Mouse (Mus musculus) common myeloid progenitor, adult 5-6 weeks (primary cell): ENCODE results near the gene Slc38a10. TPM values are rescaled to one million over a fixed set of nuclear protein-coding genes. Genes with fewer than 3 reads are reported as not detected.

ENCODE experiments used
- ATAC-seq: replicated peaks from 2 replicates; pipeline ENCODE4 v1.8.0; 2016; ENCODE audit warnings: low read depth, mild to moderate bottlenecking, moderate TSS enrichment, inconsistent platforms; ENCODE audit not compliant: poor library complexity, severe bottlenecking
- total RNA-seq: library from RNA; stranded (forward); fragments of 200-1000, 187-1606 nt; gene quantifications from 2 replicates; pipeline ENCODE4 v1.2.3, GENCODE M21; 2017

The Slc38a10 gene
- total RNA-seq = 49.5 and 55.3 TPM in 2 replicates

DNA sequence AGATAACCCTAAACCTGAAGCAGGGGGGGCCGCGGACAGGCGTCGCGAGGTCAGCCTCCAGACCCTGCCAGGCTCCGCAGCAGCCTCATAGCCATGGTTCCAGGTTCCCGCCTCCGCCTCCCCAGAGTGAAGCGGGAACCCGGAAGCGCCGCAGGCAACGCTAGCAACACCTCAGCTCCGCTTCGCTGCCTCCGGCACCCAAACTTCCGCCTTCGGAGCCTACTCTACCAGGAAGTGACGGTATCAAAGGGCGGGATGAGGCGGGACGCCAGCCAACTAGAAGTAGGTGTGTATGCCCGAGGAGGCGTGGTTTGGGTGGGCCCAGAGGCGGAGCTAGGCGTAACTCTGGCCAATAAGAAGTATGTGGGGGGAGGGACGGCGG lies at the start of gene Slc38a10:
Gene Slc38a10 (minus strand): TSS at position 234 of the 382 bp plus-strand sequence.
- ATAC-seq = peak; percentile 93

DNA sequence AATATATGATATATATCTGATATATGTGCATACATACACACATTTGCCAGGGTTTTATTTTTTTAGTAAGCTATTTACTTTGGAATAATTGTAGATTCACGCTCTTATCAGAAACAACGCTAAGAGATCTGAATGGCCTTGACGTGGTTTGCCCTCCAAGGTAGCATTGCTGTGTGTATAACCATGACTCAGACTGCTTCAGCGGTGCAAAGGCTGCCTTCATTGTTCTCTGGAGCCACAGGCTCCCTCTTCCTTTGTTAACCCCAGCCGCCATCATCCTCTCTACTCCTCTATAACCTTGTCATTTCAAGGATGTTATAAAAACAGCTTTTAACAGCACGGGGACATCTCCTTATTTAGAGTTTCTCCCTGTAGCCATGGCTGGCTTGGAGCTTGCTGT lies 49.5 kb upstream of the Slc38a10 start:
- ATAC-seq = no peak

DNA sequence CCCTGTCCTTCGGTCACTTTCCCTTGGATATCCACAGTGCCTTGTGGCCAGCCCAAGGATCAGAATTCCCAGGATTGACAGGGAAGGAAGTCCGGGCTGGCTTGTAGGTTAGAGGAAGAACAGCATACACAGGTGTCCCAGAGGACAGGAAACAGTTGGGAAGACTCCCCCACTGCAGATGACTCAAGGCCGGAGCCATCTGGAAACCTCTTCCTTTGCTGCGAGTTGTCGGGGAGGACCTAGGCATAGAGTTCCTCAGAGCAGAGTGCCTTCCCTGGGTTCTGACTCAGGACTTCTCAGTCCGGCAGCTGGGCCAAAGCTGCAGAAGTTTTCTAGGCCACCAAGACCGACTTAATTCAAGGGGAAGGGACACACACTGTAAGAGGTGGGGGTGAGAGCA lies 48.6 kb upstream of the Slc38a10 start:
- no peak for ATAC-seq

DNA sequence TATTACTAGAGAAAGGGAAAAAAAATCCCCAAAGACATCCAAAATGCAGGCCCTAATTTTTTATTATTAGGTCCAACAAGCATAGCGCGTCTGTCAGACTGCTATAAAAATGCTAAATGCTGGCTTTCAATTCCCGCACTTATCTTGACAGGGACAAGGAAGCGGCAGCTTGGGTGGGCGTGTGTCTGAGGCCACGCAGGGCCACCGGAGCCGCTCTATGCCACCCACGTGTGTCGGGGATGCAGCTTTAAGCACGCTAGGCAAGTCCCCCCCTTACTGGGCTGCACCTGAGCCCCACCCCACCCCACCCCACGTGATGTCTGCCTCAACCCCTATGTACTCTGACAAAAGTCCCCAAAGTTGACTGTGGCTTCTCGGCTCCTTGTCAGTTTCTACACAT lies 47.7 kb upstream of the Slc38a10 start:
- no peak for ATAC-seq

DNA sequence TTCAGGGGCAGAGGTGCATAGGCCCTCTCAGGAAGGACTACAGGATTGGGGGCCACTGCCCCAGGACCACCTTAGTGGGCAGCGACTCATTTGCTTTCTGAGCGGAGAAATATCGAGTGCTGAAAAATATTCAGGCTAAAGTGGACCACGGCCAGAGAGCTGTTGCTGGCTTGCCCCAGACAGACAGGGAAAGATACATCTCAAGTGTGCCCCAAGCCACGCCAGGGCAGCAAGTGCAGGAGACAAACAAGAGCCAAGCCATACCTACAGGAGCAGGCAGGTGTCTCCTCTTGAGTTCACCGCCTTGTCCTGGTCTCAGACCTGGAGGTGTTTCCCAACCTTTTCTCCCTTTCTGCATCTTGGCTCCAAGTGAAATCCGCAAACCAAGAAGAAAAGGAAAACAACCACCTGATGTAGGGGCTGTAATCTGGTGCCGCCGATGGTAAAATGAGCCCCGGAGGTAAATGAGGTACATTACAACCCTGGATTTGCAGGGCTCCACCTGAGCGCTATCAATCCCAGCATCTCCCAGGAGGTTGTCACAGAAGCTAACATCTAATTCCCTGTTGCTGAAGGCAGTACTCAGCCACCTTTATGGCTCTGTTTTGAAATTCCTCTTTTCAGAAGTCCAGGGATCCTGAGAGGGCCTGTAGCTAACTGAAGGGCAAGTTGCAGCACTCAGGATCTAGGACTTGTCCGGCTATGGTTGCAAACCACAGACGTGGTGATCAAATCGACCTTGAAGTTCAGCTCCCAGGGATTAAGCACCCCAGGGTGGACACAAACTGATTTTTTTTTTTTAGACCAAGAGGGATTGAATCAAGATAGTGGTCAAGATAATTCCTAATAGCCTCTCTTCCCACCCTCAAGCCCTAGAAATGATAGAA lies 39.6 kb upstream of the Slc38a10 start:
- ATAC-seq = no peak

DNA sequence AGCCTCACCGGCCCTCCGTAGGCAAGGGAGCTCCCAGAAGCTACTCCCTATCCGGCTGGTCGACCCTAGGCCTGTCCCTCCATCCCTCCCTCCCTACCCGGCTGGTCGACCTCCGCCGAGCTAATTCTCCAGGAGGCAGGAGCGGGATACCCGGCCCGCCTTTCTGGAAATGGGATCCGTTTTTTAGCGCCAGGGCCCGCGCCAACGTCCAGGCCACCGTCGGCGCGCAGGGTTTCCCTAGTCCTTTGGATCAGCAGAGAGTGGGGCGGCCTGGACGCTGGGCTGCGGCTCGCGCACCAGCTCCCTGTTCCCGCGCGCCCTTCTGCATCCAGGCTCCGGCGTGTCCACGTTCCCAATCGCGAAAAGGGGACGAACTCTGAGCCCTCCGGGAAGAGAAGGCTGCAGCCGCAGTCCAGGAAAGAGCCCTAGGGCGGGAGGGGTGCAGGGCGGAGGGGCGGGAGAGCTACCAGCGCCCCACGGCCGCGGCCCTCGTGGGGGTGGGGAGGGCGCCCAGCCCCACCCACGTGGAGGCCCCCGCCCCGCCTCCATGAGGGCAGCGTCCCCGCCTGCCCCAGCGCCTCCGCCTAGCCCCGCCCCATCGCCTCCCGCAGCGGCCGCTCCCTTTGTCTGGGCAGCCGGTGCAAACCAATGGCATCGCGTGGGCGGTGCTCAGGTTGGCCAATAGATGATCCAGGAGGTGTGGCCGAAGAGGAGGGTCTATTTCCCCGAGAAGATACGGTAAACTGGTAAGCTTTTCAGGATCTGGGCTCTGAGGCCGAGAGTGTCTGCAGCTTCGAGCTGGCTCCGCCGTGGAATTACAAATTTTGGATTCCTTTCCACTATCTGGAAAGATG lies 38.5 kb upstream of the Slc38a10 start:
- ATAC-seq = peak; percentile 92

DNA sequence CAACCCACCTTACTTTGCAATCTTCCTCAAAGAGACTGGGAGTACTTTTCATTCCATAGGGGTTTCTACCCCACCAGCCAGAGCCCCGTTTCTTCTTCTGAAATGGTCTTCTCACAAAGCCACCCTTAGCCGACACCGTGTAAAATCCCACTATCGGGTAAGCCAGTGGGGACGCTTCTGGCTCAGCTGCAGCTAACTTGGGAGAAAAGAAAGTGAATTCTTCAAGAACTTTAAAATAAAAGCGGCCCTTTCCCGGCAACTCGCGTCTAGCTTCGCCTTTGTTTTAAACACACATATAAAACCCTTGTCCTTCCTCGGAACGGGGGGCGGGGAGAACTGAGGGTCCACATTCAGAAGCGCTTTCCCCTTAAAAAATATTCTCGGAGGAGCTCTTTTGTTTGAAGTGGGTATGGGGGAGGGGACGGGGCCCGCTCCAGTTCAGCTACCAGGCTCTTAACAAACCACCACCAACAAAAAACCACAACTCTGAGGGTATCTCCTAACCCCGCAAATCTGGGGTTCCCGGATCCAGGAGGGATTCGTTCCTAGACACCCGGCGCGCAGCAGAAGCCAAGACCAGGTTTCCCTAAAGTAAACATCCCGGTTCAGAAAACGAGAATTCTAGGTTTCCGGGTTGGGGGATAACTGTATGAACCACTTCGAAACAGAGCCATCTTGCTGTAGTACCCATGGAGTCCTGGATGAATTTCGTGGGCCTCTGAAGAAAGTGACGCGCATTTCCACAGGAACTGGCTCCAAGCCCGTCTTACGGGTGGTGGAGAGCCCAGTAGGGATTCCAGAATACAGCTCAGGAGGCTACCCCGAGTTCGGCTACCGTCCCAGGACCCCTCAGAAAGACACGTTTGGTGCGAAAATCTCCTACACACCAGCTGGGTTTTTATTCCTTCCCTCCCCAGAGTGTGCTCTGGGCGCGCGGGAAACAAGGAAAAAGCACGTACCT lies 37.6 kb upstream of the Slc38a10 start:
- ATAC-seq = peak; percentile 7; the same call in 1 of the 2 replicates

DNA sequence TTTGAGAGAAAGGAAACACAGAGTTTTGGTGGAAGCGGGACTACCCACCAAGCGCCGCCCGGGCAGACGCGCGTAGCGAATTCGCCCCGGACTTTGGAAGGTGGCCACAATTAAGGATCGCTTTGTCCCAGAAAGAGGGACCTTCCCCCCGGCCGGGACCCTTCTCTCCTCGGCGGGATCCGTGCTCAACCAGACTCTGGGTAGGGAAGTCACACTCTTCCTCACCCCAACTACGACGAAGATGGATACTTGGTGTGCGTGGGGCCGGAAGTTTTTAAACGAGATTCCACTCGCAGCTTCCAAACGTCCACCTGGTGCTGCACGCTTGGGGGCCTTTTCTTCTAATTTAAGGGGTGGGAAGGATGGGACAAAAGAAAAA lies 36.9 kb upstream of the Slc38a10 start:
- ATAC-seq = no peak

DNA sequence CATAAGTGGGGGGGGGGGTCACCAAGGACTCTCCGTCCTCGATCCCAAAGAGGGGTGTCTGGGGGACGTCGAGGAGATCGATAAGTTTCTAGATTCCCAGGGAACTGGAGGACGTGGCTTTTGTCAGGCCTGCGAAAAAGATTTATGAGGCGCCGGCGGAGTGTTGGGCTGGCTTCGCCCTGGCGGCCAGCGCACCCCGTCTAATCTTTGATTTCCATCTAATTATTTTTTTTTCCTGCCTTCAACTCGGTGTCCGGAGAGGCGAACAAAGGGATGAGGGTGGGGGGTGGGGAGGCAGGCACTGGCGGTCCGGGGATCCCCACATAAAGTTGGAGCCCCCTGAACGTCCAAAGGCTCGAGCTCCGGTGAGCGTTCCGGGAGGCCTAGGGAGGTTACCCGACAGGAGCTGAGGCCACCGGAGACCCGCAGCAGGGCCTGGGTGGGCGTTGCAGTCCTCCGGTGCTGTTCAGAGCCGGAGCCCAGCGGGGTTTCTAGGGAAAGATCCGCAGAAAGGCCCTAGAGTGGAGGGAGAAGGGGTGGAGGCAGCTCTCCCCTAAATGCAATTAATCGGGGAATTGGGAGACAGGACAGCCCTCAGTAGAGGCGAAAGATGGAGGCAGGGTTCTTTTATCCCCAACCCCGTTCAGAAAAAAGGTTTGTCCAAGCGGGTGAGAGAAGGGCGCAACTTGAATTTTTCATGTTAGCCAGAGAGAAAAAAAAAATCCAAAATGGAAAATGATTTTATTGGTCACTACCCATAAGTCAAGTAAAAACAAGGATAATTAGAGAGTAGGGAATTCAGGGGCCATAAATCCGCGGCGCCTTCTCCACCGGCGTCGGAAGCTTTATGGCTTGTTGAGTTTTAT lies 36.3 kb upstream of the Slc38a10 start:
- no peak for ATAC-seq

DNA sequence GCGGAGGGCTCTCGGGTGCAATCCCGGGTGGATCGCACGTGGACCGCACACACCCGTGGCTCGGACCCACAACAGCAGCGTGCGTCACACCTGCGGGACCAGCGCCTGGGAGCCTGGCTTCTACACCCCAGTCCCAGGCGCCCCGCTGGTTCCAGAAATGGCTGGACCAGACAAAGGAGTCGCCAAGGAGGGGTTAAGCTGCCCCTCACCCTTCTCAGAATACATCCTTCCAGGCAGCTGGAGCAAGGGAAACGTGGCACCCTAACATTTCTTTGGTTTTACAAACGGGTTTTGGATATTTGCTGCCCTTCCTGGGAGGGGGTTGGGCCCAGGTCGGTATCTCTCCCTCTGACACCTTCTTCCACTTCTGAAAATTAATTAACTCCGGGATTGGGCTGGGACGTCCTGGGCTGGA lies 35.7 kb upstream of the Slc38a10 start:
- no peak for ATAC-seq

DNA sequence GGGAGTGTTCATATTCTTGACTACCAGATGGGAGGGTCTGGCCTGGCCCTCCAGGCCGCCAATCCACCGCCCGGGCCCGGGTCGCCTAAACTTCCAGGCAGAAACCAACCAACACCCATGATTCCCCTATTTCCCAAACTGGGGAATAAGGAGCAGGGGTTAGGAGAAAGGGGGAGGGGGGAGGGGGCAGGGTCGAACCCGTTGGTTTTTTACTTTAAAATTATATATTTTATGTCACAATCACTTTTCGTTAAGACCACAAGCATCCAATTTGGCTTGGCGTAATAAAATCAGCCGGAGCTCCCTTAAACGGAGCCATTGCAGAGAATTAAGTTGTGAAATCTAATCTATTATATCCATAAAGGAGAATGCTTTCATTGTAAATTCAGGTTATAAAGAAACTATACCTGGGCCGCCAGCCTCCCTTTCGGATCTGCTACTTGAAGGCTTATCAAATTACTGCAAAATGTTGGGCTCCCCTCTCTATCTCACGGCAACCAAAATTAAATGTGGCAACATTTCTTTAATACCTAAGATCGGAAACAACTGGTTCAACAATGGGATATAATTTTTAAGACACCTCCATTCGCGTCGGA lies 35.1 kb upstream of the Slc38a10 start:
- no peak for ATAC-seq

DNA sequence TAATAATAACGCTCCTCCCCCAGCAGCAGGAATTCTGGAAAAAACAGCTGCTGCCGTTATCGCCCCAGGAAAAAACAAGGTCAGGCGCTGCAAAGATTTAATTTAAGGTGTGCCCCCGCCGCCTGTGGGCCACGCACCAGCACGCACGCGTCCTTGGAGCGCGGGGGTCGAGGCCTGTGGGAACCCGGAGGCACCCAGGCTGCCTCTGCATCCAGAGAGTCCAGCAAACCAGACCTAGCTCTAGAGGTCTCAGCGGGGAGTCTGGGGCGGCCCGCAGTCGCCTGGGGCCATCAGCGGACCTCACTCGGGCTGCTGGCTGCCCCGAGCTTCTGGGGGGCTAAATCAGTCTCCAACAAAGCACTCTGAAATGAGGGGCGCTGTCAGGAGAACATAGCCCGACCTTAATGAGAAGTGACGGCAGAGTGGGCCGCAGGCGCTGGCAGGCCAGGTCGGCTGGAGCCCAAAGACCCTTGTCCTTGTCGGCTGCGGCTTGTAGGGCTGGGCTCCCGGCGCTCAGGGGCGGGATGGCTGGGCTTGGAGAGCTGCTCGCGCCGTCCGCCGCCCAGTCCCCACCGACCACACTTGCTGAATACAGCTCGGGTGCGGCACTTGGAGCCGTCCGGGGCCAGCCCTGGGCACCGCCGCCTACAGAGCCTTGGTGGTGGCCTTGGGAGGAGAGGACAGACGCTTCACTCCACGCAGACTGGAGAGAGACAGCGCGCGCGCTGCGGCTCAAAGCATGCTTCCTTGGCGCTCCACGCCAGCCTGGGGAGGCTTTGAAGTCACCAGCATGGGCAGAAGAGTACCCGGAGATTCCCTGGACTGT lies 34.4 kb upstream of the Slc38a10 start:
- ATAC-seq = no peak

DNA sequence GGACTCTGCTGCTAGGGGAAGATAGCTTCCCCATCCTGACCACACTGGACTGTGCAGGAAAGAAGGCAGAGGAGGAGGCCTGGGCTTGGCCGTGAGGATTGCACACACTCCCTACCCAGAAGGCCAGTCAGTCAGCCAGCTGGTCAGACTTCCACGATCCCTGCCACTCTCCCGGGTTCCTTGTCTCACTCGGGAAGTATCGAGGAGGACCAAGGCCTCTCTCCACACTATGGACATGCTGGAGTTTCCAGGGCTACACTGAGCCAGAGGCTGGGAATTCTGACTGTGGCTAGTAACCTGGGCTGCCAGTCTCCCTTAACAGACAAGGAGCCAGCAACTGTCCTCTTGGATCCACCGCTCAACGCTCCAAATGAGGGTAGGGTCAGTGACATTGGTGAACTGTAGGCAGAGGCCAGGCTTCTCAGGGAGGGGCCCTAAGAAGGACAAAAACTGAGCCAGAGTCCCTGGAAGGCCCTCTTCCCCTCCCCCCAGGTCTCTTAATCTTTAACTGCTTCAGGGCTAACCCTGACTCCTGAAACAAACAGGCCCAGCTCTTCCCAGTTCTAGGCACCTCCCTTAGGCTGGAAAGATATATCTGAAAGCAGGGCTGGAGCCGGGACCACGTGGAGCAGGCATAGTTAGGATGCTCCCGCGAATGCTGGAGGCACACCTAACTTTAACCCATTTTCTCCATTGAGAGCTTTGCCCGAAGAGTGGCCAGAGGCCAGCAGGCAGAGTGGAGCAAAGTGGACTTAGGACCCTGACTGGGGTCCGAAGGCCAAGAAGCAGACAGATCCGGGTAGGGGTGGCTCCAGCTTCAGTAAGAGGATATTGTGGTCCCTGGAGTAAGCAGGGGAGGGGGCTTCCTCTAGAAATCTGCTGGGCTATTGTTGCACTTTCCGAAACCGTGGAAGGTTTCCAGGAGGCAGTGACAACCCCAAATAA lies 33.5 kb upstream of the Slc38a10 start:
- ATAC-seq = no peak

DNA sequence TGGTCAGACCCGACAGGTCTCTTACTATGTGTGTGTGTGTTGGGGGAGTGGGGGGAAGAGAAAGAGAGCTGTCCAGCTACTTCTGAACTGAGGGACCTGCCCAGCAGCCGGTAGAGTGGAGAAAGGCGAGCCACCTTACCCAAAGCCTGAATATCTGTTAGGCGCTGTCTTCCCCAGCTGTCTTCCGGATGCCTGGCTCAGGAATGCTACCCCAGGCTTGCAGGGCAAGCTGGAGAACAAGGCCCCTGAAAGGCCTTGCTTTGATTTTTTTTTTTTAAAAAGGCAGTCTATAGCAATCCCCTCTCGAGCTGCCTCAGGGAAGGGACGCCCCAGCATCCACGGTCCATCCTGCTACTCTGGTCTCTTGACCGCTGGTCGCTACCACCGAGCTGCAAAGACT lies 32.6 kb upstream of the Slc38a10 start:
- no peak for ATAC-seq

DNA sequence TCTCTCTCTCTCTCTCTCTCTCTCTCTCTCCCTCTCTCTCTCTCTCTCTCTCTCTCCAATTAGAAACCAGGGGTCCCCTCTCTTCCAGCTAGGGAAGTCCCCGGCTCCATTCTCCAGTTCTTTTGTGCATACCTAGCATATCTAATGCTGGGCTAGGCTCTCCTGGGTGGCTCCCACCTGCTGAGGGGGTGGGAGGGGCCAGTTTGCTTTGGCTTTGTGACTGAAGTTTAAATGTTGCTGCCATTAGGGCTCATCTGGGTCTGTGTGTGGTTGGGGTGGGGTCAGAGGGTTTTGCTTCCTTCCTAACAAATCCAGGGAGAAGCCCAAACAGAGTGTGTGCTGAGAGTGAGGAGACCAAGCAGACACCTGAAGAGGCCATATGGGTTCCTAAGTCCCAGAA lies 32.0 kb upstream of the Slc38a10 start:
- no peak for ATAC-seq

DNA sequence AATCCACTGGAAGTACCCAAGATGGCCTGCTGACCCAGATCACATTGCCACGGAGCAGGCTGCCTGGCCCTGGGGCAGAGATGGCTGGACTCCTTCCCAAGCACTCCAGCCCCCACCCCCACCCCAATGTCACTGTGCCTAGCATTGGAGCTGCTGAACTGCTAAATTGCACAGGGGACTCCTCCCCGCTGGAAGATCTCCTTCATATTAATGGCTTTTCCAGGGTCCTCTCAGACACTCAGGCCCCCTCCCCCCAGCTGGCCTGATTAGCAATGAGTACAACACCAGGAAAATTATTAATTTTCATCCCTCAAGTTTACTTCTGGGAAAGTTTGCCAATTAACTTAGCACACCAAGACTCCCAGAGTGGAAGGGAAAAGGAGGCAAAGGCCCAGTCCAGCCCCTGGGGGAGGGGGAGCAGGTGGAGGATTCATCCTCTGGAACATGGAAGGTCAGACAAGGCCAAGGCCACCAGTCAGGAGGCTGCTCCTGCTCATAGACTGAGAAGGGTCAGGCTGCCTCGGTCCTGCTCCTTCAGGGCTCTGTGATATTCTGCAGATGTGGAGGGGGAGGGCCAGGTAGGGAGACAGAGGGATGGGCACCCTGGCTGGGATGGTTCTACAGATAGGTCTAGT lies 31.4 kb upstream of the Slc38a10 start:
- no peak for ATAC-seq
